Mouse (Mus musculus): ENCODE results near the gene Hist1h3c. TPM values are rescaled to one million over a fixed set of nuclear protein-coding genes. Genes with fewer than 3 reads are reported as not detected.

The Hist1h3c gene
- polyA plus RNA-seq, 1 experiment = 12.6 TPM

GRCm38 (mm10) chr13:23740256-23740840 lies 5.1 kb downstream of the Hist1h3c start:
- Histone ChIP-seq H3K4me1 (peaks cover 35% of the 10 kb centered on the region), H3K9me3 (no peaks in the 10 kb centered on the region), H3K4me3 (replicated peaks) (peak overlapping the region; percentile 95), H3K36me3 (replicated peaks; ENCODE audit: low read length) (no peaks in the 10 kb centered on the region), H3K27me3 (replicated peaks) (no peaks in the 10 kb centered on the region)
- TF ChIP-seq FLI1 (IDR thresholded peaks at IDR 0.05; ENCODE audit: low read length) (no peak), GATA1 (IDR thresholded peaks at IDR 0.05; ENCODE audit: borderline replicate concordance, low read length) (no peak)

GRCm38 (mm10) chr13:23739922-23740252 lies 5.5 kb downstream of the Hist1h3c start:
- no peaks in the 10 kb centered on the region for H3K27me3 ChIP-seq (replicated peaks)
- TF ChIP-seq FLI1 (IDR thresholded peaks at IDR 0.05; ENCODE audit: low read length) = no peak
- no peak for TF ChIP-seq GATA1 (IDR thresholded peaks at IDR 0.05; ENCODE audit: borderline replicate concordance, low read length)
- H3K4me1 ChIP-seq = peaks cover 35% of the 10 kb centered on the region
- H3K4me3 ChIP-seq (replicated peaks) = peak overlapping the region; percentile 95
- H3K36me3 ChIP-seq (replicated peaks; ENCODE audit: low read length) = no peaks in the 10 kb centered on the region
- no peaks in the 10 kb centered on the region for H3K9me3 ChIP-seq

GRCm38 (mm10) chr13:23739069-23739921 lies 6.1 kb downstream of the Hist1h3c start:
- Histone ChIP-seq H3K36me3 (replicated peaks; ENCODE audit: low read length) (no peaks in the 10 kb centered on the region), H3K27me3 (replicated peaks) (no peaks in the 10 kb centered on the region), H3K9me3 (no peaks in the 10 kb centered on the region), H3K4me1 (peaks cover 30% of the 10 kb centered on the region), H3K4me3 (replicated peaks) (peak overlapping the region; percentile 95)
- no peak for TF ChIP-seq GATA1 (IDR thresholded peaks at IDR 0.05; ENCODE audit: borderline replicate concordance, low read length)
- no peak for TF ChIP-seq FLI1 (IDR thresholded peaks at IDR 0.05; ENCODE audit: low read length)

GRCm38 (mm10) chr13:23738677-23739068 lies 6.7 kb downstream of the Hist1h3c start, which contains the start of gene Hist1h1c:
TSS of gene Hist1h1c (plus strand) at chr13:23738808.
- H3K27me3 ChIP-seq (replicated peaks) = no peaks in the 10 kb centered on the region
- no peak for TF ChIP-seq GATA1 (IDR thresholded peaks at IDR 0.05; ENCODE audit: borderline replicate concordance, low read length)
- no peak for TF ChIP-seq FLI1 (IDR thresholded peaks at IDR 0.05; ENCODE audit: low read length)
- H3K4me3 ChIP-seq (replicated peaks) = peak within 1 kb of the TSS; percentile 95
- no peaks in the 10 kb centered on the region for H3K9me3 ChIP-seq
- peaks cover 25% of the 10 kb centered on the region for H3K4me1 ChIP-seq
- H3K36me3 ChIP-seq (replicated peaks; ENCODE audit: low read length) = no peaks in the 10 kb centered on the region

GRCm38 (mm10) chr13:23738041-23738440 lies 7.4 kb downstream of the Hist1h3c start:
- H3K4me3 ChIP-seq (replicated peaks) = peak overlapping the region; percentile 95
- H3K9me3 ChIP-seq = no peaks in the 10 kb centered on the region
- TF ChIP-seq FLI1 (IDR thresholded peaks at IDR 0.05; ENCODE audit: low read length) (no peak), GATA1 (IDR thresholded peaks at IDR 0.05; ENCODE audit: borderline replicate concordance, low read length) (no peak)
- H3K4me1 ChIP-seq = peaks cover 23% of the 10 kb centered on the region
- H3K36me3 ChIP-seq (replicated peaks; ENCODE audit: low read length) = no peaks in the 10 kb centered on the region
- no peaks in the 10 kb centered on the region for H3K27me3 ChIP-seq (replicated peaks)

GRCm38 (mm10) chr13:23737091-23737490 lies 8.3 kb downstream of the Hist1h3c start:
- Histone ChIP-seq H3K27me3 (replicated peaks) (no peaks in the 10 kb centered on the region), H3K4me3 (replicated peaks) (no peak overlapping the region), H3K9me3 (no peaks in the 10 kb centered on the region), H3K4me1 (peaks cover 20% of the 10 kb centered on the region), H3K36me3 (replicated peaks; ENCODE audit: low read length) (no peaks in the 10 kb centered on the region)
- TF ChIP-seq GATA1 (IDR thresholded peaks at IDR 0.05; ENCODE audit: borderline replicate concordance, low read length) = no peak
- no peak for TF ChIP-seq FLI1 (IDR thresholded peaks at IDR 0.05; ENCODE audit: low read length)

- H3K9me3 ChIP-seq = no peaks in the 10 kb centered on the region
- H3K27me3 ChIP-seq (replicated peaks) = no peaks in the 10 kb centered on the region
- TF ChIP-seq FLI1 (IDR thresholded peaks at IDR 0.05; ENCODE audit: low read length) (no peak), GATA1 (IDR thresholded peaks at IDR 0.05; ENCODE audit: borderline replicate concordance, low read length) (no peak)
- H3K4me3 ChIP-seq (replicated peaks) = no peak overlapping the region
- peaks cover 19% of the 10 kb centered on the region for H3K4me1 ChIP-seq
- no peaks in the 10 kb centered on the region for H3K36me3 ChIP-seq (replicated peaks; ENCODE audit: low read length)
Observed at GRCm38 (mm10) chr13:23732156-23732804, 13.1 kb downstream of the Hist1h3c start.

GRCm38 (mm10) chr13:23730479-23730878 lies 14.9 kb downstream of the Hist1h3c start:
- no peaks in the 10 kb centered on the region for H3K9me3 ChIP-seq
- H3K4me3 ChIP-seq (replicated peaks) = no peak overlapping the region
- no peak for TF ChIP-seq FLI1 (IDR thresholded peaks at IDR 0.05; ENCODE audit: low read length)
- no peak for TF ChIP-seq GATA1 (IDR thresholded peaks at IDR 0.05; ENCODE audit: borderline replicate concordance, low read length)
- H3K36me3 ChIP-seq (replicated peaks; ENCODE audit: low read length) = no peaks in the 10 kb centered on the region
- no peaks in the 10 kb centered on the region for H3K27me3 ChIP-seq (replicated peaks)
- peaks cover 19% of the 10 kb centered on the region for H3K4me1 ChIP-seq

- Histone ChIP-seq H3K27me3 (replicated peaks) (no peaks in the 10 kb centered on the region), H3K4me1 (peaks cover 23% of the 10 kb centered on the region), H3K4me3 (replicated peaks) (no peak overlapping the region), H3K9me3 (no peaks in the 10 kb centered on the region), H3K36me3 (replicated peaks; ENCODE audit: low read length) (no peaks in the 10 kb centered on the region)
- TF ChIP-seq GATA1 (IDR thresholded peaks at IDR 0.05; ENCODE audit: borderline replicate concordance, low read length) (no peak), FLI1 (IDR thresholded peaks at IDR 0.05; ENCODE audit: low read length) (no peak)
Observed at GRCm38 (mm10) chr13:23729706-23730105, 15.7 kb downstream of the Hist1h3c start.

- peak overlapping the region; percentile 26 for H3K4me3 ChIP-seq (replicated peaks)
- H3K36me3 ChIP-seq (replicated peaks; ENCODE audit: low read length) = no peaks in the 10 kb centered on the region
- peaks cover 26% of the 10 kb centered on the region for H3K4me1 ChIP-seq
- H3K27me3 ChIP-seq (replicated peaks) = no peaks in the 10 kb centered on the region
- H3K9me3 ChIP-seq = no peaks in the 10 kb centered on the region
- TF ChIP-seq GATA1 (IDR thresholded peaks at IDR 0.05; ENCODE audit: borderline replicate concordance, low read length) (no peak), FLI1 (IDR thresholded peaks at IDR 0.05; ENCODE audit: low read length) (no peak)
Observed at GRCm38 (mm10) chr13:23729192-23729525, 16.2 kb downstream of the Hist1h3c start.
